Mouse (Mus musculus): Measurements from ENCODE around the gene Cst3.

DNA sequence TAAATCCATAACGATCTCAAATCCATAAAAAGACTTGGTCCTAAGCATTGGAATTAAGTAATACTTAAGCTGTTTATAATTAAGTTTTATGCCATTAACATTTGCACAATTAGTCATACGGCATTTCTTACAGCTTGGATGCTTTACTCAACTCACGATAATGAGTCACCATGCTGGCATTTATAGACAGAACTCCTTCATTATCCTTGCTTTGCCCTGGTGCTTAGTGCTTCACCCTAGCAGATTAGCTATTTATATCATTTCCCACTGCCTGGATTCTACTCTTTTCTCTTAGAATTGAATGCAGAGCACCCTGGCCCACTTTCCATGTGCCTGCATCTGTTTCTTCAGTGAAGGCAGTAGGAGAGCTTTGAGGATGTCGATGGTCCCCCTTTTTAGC, 18.0 kb downstream of the Cst3 start:
- TF ChIP-seq EP300 (IDR thresholded peaks at IDR 0.05; ENCODE audit: low read depth) (no peak), CTCF (IDR thresholded peaks at IDR 0.05; ENCODE audit: low read depth) (no peak)

Data from liver, embryonic 14.5 days (tissue).